Mouse (Mus musculus) embryonic facial prominence, embryonic 13.5 days (tissue): Measurements from ENCODE around the gene Arhgap29. TPM values are rescaled to one million over a fixed set of nuclear protein-coding genes. Genes with fewer than 3 reads are reported as not detected.
A peak's percentile ranks its signal among the peaks of the same experiment; 100 is the strongest.

Experiments used
- ATAC-seq: fragments of 200-750 bp; cut with Nextera tagmentation; 2 replicates; pipeline ENCODE4 v1.8.0; 2017; ENCODE audit warnings: low read depth; ENCODE audit not compliant: insufficient number of reproducible peaks, insufficient read depth, low FRiP score, low TSS enrichment
- H3K27ac ChIP-seq: fragments of 300-500 bp; sonication (generic); 2 replicates; pipeline ENCODE4 v1.5.1; 2015; ENCODE audit warnings: moderate library complexity, mild to moderate bottlenecking, inconsistent platforms
- H3K27me3 ChIP-seq: fragments of 300-500 bp; sonication (generic); 2 replicates; pipeline ENCODE4 v1.6.1; 2015; ENCODE audit warnings: mild to moderate bottlenecking, inconsistent platforms
- H3K36me3 ChIP-seq: fragments of 300-500 bp; sonication (generic); 2 replicates; pipeline ENCODE4 v1.6.1; 2015; ENCODE audit warnings: mild to moderate bottlenecking, inconsistent platforms
- H3K4me1 ChIP-seq: fragments of 300-500 bp; sonication (generic); 2 replicates; pipeline ENCODE4 v1.6.1; 2015; ENCODE audit warnings: inconsistent platforms
- H3K4me2 ChIP-seq: fragments of 300-500 bp; sonication (generic); 2 replicates; pipeline ENCODE4 v1.6.1; 2015; ENCODE audit warnings: moderate library complexity, mild to moderate bottlenecking, inconsistent platforms
- H3K4me3 ChIP-seq: fragments of 300-500 bp; sonication (generic); 2 replicates; pipeline ENCODE4 v1.5.1; 2015; ENCODE audit warnings: mild to moderate bottlenecking, inconsistent platforms
- H3K9ac ChIP-seq: fragments of 300-500 bp; sonication (generic); 2 replicates; pipeline ENCODE4 v1.6.1; 2015; ENCODE audit warnings: mild to moderate bottlenecking, inconsistent platforms
- H3K9me3 ChIP-seq: fragments of 300-500 bp; sonication (generic); 2 replicates; pipeline ENCODE4 v1.6.1; 2016; ENCODE audit warnings: inconsistent platforms
- WGBS: fragments of 180-500 bp; shearing (Covaris S2); methylation state at CpG from one replicate; pipeline ENCODE4 v1.1.7; 2015; ENCODE audit warnings: mixed read lengths; 5-methylcytosine and 5-hydroxymethylcytosine counted together
- polyA plus RNA-seq: library from polyadenylated mRNA; unstranded; fragments of >200 nt; fragmentation: Nextera tagmentation; extraction: Ambion mirVana; gene quantifications from 2 replicates; pipeline ENCODE4 v1.2.1, GENCODE M21; 2015

The Arhgap29 gene
- polyA plus RNA-seq, 1 experiment from 2014 or later: 44.2 TPM

DNA sequence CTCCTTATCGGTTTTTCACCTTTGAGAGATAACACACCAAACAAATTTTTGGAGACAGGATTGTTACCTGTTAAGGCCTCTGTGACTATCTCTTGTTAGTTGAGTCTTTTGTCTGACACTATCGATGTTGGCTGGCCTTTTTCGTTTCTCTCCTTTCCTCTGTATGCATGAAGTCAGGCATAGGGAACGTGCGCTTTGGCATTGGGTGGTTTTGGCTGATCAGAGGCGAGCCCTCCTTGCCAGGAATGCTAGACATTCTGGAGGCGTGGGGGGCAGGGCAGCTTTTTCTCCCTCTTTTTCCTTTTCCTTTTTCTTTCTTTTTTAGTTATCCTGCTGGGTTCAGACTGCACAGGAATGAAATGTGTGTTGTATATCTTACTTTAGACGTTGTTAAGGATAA, 16.3 kb downstream of the Arhgap29 start:
- H3K9me3 ChIP-seq: no peaks in the 10 kb centered on the region
- H3K9ac ChIP-seq: peak overlapping the region; percentile 74
- peak overlapping the region; percentile 72 for H3K4me2 ChIP-seq
- ATAC-seq: no peak
- no peaks in the 10 kb centered on the region for H3K27me3 ChIP-seq
- WGBS: 3% methylated on average over 8 of the region's 8 CpGs
- no peaks in the 10 kb centered on the region for H3K36me3 ChIP-seq
- peaks cover 15% of the 10 kb centered on the region for H3K4me1 ChIP-seq
- no peak overlapping the region for H3K27ac ChIP-seq
- peak overlapping the region; percentile 63 for H3K4me3 ChIP-seq

DNA sequence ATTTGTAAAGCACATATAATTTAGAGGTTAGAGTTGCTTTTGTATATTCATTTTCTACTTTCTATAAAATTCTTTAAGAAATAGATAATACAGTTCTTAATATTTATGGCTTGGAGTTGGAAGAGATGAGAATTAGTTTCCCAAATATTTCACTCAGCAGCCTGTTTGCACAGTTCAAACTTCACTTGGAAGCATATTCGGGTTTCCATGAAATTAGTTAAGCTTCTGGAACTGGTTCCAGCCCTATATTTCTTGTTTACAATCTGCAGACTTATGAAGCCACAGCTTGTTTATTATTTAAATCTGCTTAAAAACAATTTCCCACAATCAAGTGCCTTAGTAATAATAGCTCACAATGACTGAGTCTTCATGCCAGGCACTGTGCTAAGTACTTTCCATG, 17.1 kb downstream of the Arhgap29 start:
- peaks cover 20% of the 10 kb centered on the region for H3K4me1 ChIP-seq
- H3K9me3 ChIP-seq: no peaks in the 10 kb centered on the region
- H3K4me2 ChIP-seq: peak overlapping the region; percentile 72
- no peak for ATAC-seq
- H3K9ac ChIP-seq: no peak overlapping the region
- no peaks in the 10 kb centered on the region for H3K36me3 ChIP-seq
- H3K27me3 ChIP-seq: no peaks in the 10 kb centered on the region
- WGBS: 40% methylated on average over 1 of the region's 1 CpGs
- H3K27ac ChIP-seq: no peak overlapping the region
- H3K4me3 ChIP-seq: peak overlapping the region; percentile 63

GRCm38 (mm10) chr3:121973761-121974160, 21.4 kb downstream of the Arhgap29 start:
- Histone ChIP-seq H3K4me3 (no peak overlapping the region), H3K4me1 (peaks cover 13% of the 10 kb centered on the region; the same call in 1 of the 2 replicates), H3K27me3 (no peaks in the 10 kb centered on the region), H3K9me3 (no peaks in the 10 kb centered on the region), H3K9ac (no peak overlapping the region), H3K36me3 (no peaks in the 10 kb centered on the region), H3K27ac (no peak overlapping the region), H3K4me2 (no peak overlapping the region)
- WGBS: 55% methylated on average over 5 of the region's 5 CpGs
- ATAC-seq: no peak

GRCm38 (mm10) chr3:121975381-121975780, 23.0 kb downstream of the Arhgap29 start:
- WGBS: 90% methylated on average over 3 of the region's 3 CpGs
- Histone ChIP-seq H3K4me2 (no peak overlapping the region), H3K9me3 (no peaks in the 10 kb centered on the region), H3K36me3 (no peaks in the 10 kb centered on the region), H3K27me3 (no peaks in the 10 kb centered on the region), H3K27ac (no peak overlapping the region), H3K4me3 (no peak overlapping the region), H3K4me1 (0 out of 2 replicates have a peak, but pooled peaks cover 9% of the 10 kb centered on the region), H3K9ac (no peak overlapping the region)
- no peak for ATAC-seq

DNA sequence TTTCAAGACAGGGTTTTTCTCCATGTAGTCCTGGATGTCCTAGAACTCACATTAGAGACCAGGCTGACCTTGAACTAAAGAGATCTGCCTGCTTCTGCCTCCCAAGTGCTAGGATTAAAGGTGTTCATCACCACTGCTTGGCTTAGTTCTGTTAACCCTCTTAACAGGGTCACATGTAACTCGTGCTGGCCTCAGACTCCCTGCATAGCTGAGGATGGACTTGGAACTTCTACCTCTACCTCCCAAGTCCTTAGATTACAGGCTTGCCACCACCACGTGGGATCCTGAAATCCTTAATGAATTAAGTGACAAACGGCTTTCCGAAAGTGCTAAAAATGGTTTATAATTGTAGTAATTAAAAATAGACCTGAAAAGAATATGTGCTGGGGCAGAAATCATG, 29.0 kb downstream of the Arhgap29 start:
- 89% methylated on average over 4 of the region's 4 CpGs for WGBS
- peaks cover 11% of the 10 kb centered on the region for H3K36me3 ChIP-seq
- H3K4me3 ChIP-seq: no peak overlapping the region

DNA sequence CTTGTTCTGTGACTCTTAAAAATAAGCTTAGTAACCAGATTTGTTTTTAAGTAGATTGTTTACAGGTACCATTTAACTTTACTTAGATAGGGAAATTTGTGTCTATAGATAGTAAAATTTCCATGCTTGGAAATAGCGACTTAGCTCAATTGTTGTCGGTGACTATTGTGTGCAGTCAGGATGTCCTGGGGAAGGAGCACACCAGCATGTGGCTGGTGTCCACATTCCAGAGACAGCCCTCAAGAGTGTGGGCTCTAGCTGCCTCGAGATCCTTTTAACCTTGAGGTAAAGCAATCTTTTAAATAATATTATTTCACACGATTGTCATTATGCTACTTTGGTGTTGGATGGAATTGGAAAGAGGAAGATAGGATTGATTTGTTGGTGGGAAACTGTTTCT, 30.1 kb downstream of the Arhgap29 start:
- Histone ChIP-seq H3K4me1 (0 out of 2 replicates have a peak, but pooled peaks cover 3% of the 10 kb centered on the region), H3K27ac (no peak overlapping the region), H3K9me3 (no peaks in the 10 kb centered on the region), H3K4me3 (no peak overlapping the region), H3K4me2 (no peak overlapping the region), H3K9ac (no peak overlapping the region), H3K27me3 (no peaks in the 10 kb centered on the region), H3K36me3 (peaks cover 11% of the 10 kb centered on the region)
- no peak for ATAC-seq
- 79% methylated on average over 4 of the region's 4 CpGs for WGBS

More for the DNA sequence above, 29.0 kb downstream of the Arhgap29 start:
- Histone ChIP-seq H3K9me3 (no peaks in the 10 kb centered on the region), H3K27ac (no peak overlapping the region), H3K4me1 (0 out of 2 replicates have a peak, but pooled peaks cover 3% of the 10 kb centered on the region), H3K9ac (no peak overlapping the region), H3K4me2 (no peak overlapping the region), H3K27me3 (no peaks in the 10 kb centered on the region)
- no peak for ATAC-seq

GRCm38 (mm10) chr3:121995125-121995524, 42.8 kb downstream of the Arhgap29 start:
- H3K36me3 ChIP-seq: peaks cover 39% of the 10 kb centered on the region
- ATAC-seq: no peak
- 78% methylated on average over 4 of the region's 4 CpGs for WGBS

DNA sequence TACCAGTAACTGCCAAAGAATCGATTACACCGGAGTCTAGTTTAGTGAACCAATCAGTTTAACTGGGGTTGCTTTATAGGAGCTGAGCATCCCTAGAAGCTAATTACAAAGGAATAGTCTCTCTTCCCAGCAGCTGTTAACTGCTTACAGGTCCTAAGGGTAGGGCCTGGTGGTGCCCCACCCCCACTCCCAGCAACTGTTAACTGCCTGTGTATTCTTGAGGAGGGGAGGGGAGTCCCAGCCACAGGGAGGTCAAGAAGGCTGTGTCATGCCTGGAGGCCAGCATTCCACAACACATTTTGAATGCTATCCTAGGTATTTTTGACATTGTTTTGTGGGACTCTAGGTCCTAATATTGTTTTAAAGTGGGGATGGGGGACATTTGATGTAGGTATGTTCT, 47.6 kb downstream of the Arhgap29 start:
- H3K9ac ChIP-seq: no peak overlapping the region
- no peaks in the 10 kb centered on the region for H3K9me3 ChIP-seq
- H3K4me2 ChIP-seq: no peak overlapping the region
- no peaks in the 10 kb centered on the region for H3K27me3 ChIP-seq
- ATAC-seq: no peak
- WGBS: 51% methylated on average over 2 of the region's 2 CpGs
- H3K36me3 ChIP-seq: peaks cover 27% of the 10 kb centered on the region
- H3K27ac ChIP-seq: no peak overlapping the region
- H3K4me1 ChIP-seq: peaks cover 3% of the 10 kb centered on the region; the same call in 1 of the 2 replicates
- H3K4me3 ChIP-seq: no peak overlapping the region

More at GRCm38 (mm10) chr3:121995125-121995524, 42.8 kb downstream of the Arhgap29 start:
- no peak overlapping the region for H3K4me2 ChIP-seq
- peaks cover 3% of the 10 kb centered on the region; the same call in 1 of the 2 replicates for H3K4me1 ChIP-seq
- H3K9me3 ChIP-seq: no peaks in the 10 kb centered on the region
- no peak overlapping the region for H3K4me3 ChIP-seq
- H3K27ac ChIP-seq: no peak overlapping the region
- H3K9ac ChIP-seq: no peak overlapping the region
- no peaks in the 10 kb centered on the region for H3K27me3 ChIP-seq

DNA sequence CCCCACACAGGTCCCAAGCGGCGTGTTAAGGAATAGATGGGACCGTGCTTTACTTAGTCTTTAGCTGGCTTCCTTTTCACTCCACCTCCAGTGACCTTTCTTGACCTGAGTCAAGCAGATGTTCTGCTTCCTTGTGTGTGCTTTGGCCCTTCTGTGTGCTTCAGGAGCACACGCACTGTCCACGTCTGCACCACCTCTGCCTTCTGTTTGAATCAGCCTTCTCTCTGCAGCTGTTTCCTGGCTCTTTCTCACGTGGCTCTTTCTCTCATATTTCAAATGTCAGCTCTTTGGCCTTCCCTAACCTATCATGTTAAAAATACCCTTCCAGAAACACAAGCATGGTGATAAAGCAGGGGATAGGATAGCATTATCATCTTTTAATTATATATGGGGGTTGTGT, 49.2 kb downstream of the Arhgap29 start:
- H3K27ac ChIP-seq: no peak overlapping the region
- peaks cover 3% of the 10 kb centered on the region; the same call in 1 of the 2 replicates for H3K4me1 ChIP-seq
- peaks cover 15% of the 10 kb centered on the region for H3K36me3 ChIP-seq
- H3K9ac ChIP-seq: no peak overlapping the region
- H3K4me3 ChIP-seq: no peak overlapping the region
- no peak overlapping the region for H3K4me2 ChIP-seq
- no peaks in the 10 kb centered on the region for H3K9me3 ChIP-seq
- no peaks in the 10 kb centered on the region for H3K27me3 ChIP-seq
- 46% methylated on average over 6 of the region's 6 CpGs for WGBS
- ATAC-seq: no peak

DNA sequence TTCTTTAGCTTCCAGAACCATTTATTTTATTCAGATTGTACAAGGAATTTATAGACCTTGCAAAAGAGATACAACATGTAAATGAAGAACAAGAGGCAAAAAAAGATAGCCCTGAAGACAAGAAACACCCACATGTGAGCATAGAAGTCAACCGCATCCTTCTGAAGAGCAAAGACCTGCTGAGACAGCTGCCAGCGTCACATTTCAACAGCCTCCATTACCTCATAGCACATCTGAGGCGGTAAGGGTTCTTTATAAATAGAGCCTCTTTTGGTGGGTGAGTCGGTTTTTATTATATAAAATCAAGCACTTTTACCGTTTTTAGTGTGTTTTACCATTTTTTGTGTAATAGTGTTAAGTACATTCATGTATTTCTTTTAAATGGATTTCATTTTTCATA, 57.5 kb downstream of the Arhgap29 start:
- Histone ChIP-seq H3K9ac (no peak overlapping the region), H3K4me1 (no peaks in the 10 kb centered on the region), H3K27ac (no peak overlapping the region), H3K4me2 (no peak overlapping the region), H3K4me3 (no peak overlapping the region), H3K9me3 (no peaks in the 10 kb centered on the region), H3K27me3 (no peaks in the 10 kb centered on the region), H3K36me3 (peaks cover 60% of the 10 kb centered on the region)
- ATAC-seq: no peak
- 93% methylated on average over 5 of the region's 5 CpGs for WGBS

DNA sequence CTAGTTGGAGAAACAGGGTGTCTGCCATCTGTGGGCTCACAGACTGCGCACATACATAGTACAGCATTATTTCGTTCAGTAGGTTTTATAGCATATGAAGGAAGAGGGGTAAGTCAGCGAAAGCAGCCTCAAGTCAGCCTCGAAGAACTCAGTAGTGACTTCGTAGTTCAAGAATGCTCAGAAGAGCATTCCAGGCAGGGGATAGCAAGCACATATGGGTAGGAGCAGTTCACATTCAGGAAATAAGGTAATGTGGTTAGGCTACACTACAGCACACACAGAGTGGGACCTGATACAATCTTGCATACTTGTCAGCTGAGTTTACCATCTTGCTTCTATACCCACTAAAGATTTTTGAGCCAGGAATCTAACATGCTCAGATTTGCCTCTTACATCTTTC, 58.0 kb downstream of the Arhgap29 start:
- Histone ChIP-seq H3K4me3 (no peak overlapping the region), H3K27ac (no peak overlapping the region), H3K27me3 (no peaks in the 10 kb centered on the region), H3K9me3 (no peaks in the 10 kb centered on the region), H3K4me2 (no peak overlapping the region), H3K4me1 (no peaks in the 10 kb centered on the region), H3K36me3 (peaks cover 61% of the 10 kb centered on the region), H3K9ac (no peak overlapping the region)
- no peak for ATAC-seq
- 83% methylated on average over 5 of the region's 5 CpGs for WGBS

GRCm38 (mm10) chr3:122012464-122012863, 60.1 kb downstream of the Arhgap29 start:
- no peak overlapping the region for H3K27ac ChIP-seq
- H3K36me3 ChIP-seq: peaks cover 58% of the 10 kb centered on the region
- H3K9me3 ChIP-seq: no peaks in the 10 kb centered on the region
- no peak overlapping the region for H3K4me3 ChIP-seq
- no peak overlapping the region for H3K4me2 ChIP-seq
- WGBS: 73% methylated on average over 1 of the region's 1 CpGs
- H3K9ac ChIP-seq: no peak overlapping the region
- H3K4me1 ChIP-seq: no peaks in the 10 kb centered on the region
- H3K27me3 ChIP-seq: no peaks in the 10 kb centered on the region
- no peak for ATAC-seq
